Mouse (Mus musculus) sigmoid colon, adult 10 weeks (tissue): ENCODE data around the gene Rusc1. TPM values are rescaled to one million over a fixed set of nuclear protein-coding genes. Genes with fewer than 3 reads are reported as not detected.

ENCODE experiments used
- polyA plus RNA-seq: library from polyadenylated mRNA; stranded (reverse); fragments of 350-450 nt; fragmentation: Illumina TruSeq; extraction: RNeasy Lipid Tissue Mini Kit (QIAGEN cat#74804); gene quantifications from one replicate; pipeline ENCODE4 v1.2.3, GENCODE M21; 2014; ENCODE audit warnings: low read depth, low replicate concordance

The Rusc1 gene
- polyA plus RNA-seq, result 8.9 TPM

DNA sequence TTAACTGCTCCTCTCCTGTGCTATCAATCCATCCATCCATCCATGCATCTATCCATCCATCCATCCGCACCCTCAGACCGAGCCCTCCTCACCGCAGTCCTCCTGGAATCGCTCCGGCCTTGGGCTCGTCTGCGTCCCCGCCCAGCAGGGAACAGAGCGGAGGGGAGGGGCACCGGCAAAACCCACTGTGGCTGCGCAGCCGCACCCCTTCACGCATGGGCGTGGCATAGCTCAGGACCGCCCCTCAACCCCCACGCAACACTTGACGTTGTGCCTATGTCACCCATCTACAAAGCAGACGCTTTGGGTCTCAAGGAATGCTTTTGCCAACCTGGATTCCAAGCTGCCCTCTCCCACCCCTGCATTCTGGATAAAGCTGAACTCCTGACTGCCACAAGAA lies at the start of gene Rusc1:
Rusc1 (minus strand) TSS at position 137 of the 400 bp plus-strand sequence.

DNA sequence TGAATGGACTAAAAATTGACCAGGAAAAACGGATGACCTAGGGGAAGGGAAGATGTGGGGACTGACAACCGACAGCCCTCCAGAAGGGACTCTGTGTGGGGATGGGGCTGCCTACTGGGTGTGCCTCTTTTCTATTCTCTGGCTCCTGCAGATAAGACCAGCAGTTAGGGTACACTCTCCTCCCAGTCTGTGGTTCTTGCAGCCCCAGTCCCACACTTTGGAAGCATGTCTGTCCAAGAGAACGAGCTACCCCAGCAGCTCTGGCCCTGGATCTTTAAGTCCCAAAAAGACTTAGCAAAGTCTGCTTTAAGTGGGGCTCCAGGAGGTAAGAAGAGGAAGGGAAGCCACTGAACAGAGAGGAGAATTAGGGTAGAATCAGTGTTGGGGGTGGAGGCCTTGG lies 42.8 kb upstream of the Rusc1 start, which contains the start of gene Pklr:
Pklr (plus strand) TSS at position 185 of the 400 bp plus-strand sequence.

DNA sequence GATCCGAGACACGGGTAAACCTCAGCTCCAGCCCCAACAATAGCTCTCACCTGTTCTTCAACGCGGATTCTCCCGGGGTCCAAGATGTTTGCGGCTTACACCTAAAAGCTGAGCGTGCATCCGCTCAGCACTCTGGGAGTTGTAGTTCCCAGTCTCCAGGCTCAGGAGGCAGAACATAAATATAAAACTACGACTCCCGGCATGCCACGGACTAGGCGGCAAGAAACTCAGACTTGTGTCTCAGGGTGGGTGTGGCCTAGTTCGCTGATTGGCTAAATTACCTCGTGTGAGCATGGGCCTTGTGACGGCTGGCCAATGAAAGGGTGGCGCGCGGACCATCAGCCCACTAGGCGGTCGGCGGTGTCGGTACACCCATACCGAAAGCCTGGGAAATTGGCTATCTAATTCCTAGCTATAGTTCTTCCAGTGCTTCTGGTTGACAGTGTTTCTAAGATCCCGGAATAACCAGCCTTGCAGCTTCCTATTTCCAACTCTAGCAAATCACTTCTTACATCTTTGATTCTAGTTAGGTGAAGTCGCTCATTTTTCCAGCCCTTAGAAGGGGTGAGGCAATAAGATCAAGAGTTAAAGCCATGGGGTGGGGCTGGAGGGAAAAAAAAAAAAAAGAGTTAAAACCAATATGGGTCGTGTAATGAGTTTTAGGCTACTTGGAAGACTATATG lies 8.8 kb upstream of the Rusc1 start, which contains the start of gene Fdps:
Fdps (minus strand) TSS at position 148 of the 683 bp plus-strand sequence.

DNA sequence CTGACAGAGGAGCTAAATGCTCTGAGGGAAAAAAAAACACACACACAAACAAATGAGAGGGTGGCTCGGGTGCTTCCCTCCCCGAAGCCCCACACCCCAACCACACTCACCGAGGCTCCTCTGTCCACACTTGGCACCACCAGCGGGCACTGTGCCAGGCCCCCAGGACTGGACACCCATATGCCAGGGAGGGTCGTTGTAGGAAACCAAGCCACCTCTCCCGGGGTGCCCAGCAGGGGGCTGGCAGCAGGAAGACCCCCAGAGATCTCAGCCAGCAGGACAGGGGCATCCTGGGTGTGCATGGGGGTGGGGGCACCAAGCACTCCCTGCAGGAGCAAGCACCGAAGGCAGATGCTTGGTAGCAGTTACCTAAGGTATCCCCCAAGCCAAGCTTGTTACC lies 7.7 kb upstream of the Rusc1 start, which contains the start of gene Gm43738:
Gm43738 (minus strand) TSS at position 289 of the 400 bp plus-strand sequence.

Other genes starting within 250 kb of the Rusc1 start
- 0.54 TPM for gene Msto1, start 179.3 kb downstream of the Rusc1 start, polyA plus RNA-seq
- gene Ash1l, start 142.7 kb downstream of the Rusc1 start, polyA plus RNA-seq, result 52.7 TPM
- gene Dap3, start 142.1 kb downstream of the Rusc1 start, polyA plus RNA-seq, result 86.3 TPM
- gene Gm43738, start 7.8 kb upstream of the Rusc1 start, polyA plus RNA-seq, result not detected
- gene Fdps, start 8.6 kb upstream of the Rusc1 start, polyA plus RNA-seq, result 20.9 TPM
- 22.4 TPM for gene Pklr, start 42.8 kb upstream of the Rusc1 start, polyA plus RNA-seq
- gene Hcn3, start 66.9 kb upstream of the Rusc1 start, polyA plus RNA-seq, result not detected
- gene Clk2, start 71.5 kb upstream of the Rusc1 start, polyA plus RNA-seq, result 19.0 TPM
- gene Scamp3, start 84.2 kb upstream of the Rusc1 start, polyA plus RNA-seq, result 10.6 TPM
- 0.76 TPM for gene Fam189b, start 89.8 kb upstream of the Rusc1 start, polyA plus RNA-seq
- gene Gba, start 109.6 kb upstream of the Rusc1 start, polyA plus RNA-seq, result 16.0 TPM
- 1.5 TPM for gene Thbs3, start 121.9 kb upstream of the Rusc1 start, polyA plus RNA-seq
- gene Mtx1, start 133.8 kb upstream of the Rusc1 start, polyA plus RNA-seq, result 29.7 TPM
- gene Muc1, start 135.7 kb upstream of the Rusc1 start, polyA plus RNA-seq, result 5.0 TPM
- 24.4 TPM for gene Krtcap2, start 152.7 kb upstream of the Rusc1 start, polyA plus RNA-seq
- 0.19 TPM for gene Trim46, start 153.0 kb upstream of the Rusc1 start, polyA plus RNA-seq
- not detected for gene Dpm3, start 166.0 kb upstream of the Rusc1 start, polyA plus RNA-seq
- 38.2 TPM for gene Slc50a1, start 177.3 kb upstream of the Rusc1 start, polyA plus RNA-seq
- gene Efna1, start 187.8 kb upstream of the Rusc1 start, polyA plus RNA-seq, result 20.5 TPM
- gene Efna3, start 229.7 kb upstream of the Rusc1 start, polyA plus RNA-seq, result not detected
- not detected for gene Efna4, start 244.7 kb upstream of the Rusc1 start, polyA plus RNA-seq